Mouse (Mus musculus) forebrain, embryonic 13.5 days (tissue): Measurements from ENCODE around the gene Srsf10. TPM values are rescaled to one million over a fixed set of nuclear protein-coding genes. Genes with fewer than 3 reads are reported as not detected.

Experiments
- ATAC-seq: fragments of 200-750 bp; cut with Nextera tagmentation; 2 replicates; pipeline ENCODE4 v1.8.0; 2017
- H3K27ac ChIP-seq: fragments of 300-500 bp; sonication (generic); 2 replicates; pipeline ENCODE4 v1.5.1; 2015; ENCODE audit warnings: inconsistent platforms, mild to moderate bottlenecking, moderate library complexity
- H3K27me3 ChIP-seq: fragments of 300-500 bp; sonication (generic); 2 replicates; pipeline ENCODE4 v1.6.1; 2015; ENCODE audit warnings: mild to moderate bottlenecking, inconsistent platforms
- H3K36me3 ChIP-seq: fragments of 300-500 bp; sonication (generic); 2 replicates; pipeline ENCODE4 v1.6.1; 2015; ENCODE audit warnings: mild to moderate bottlenecking, inconsistent platforms; ENCODE audit not compliant: poor library complexity, severe bottlenecking
- H3K4me1 ChIP-seq: fragments of 300-500 bp; sonication (generic); 2 replicates; pipeline ENCODE4 v1.6.1; 2015; ENCODE audit warnings: inconsistent platforms
- H3K4me2 ChIP-seq: fragments of 300-500 bp; sonication (generic); 2 replicates; pipeline ENCODE4 v1.6.1; 2015; ENCODE audit warnings: inconsistent platforms, mild to moderate bottlenecking, moderate library complexity
- H3K4me3 ChIP-seq: fragments of 300-500 bp; sonication (generic); 2 replicates; pipeline ENCODE4 v1.5.1; 2015; ENCODE audit warnings: mild to moderate bottlenecking, inconsistent platforms
- H3K9ac ChIP-seq: fragments of 300-500 bp; sonication (generic); 2 replicates; pipeline ENCODE4 v1.6.1; 2015; ENCODE audit warnings: mild to moderate bottlenecking, inconsistent platforms
- H3K9me3 ChIP-seq: fragments of 300-500 bp; sonication (generic); replicated peaks from 2 replicates; pipeline ENCODE4 v1.6.1; 2016; ENCODE audit warnings: inconsistent platforms
- WGBS: fragments of 180-500 bp; shearing (Covaris S2); methylation state at CpG from one replicate; pipeline ENCODE4 v1.1.7; 2015; 5-methylcytosine and 5-hydroxymethylcytosine counted together
- polyA plus RNA-seq: library from polyadenylated mRNA; unstranded; fragments of >200 nt; fragmentation: Nextera tagmentation; extraction: Ambion mirVana; gene quantifications from 2 replicates; pipeline ENCODE4 v1.2.1, GENCODE M21; 2015

The Srsf10 gene
- polyA plus RNA-seq, 1 experiment from 2014 or later = 341 TPM

DNA sequence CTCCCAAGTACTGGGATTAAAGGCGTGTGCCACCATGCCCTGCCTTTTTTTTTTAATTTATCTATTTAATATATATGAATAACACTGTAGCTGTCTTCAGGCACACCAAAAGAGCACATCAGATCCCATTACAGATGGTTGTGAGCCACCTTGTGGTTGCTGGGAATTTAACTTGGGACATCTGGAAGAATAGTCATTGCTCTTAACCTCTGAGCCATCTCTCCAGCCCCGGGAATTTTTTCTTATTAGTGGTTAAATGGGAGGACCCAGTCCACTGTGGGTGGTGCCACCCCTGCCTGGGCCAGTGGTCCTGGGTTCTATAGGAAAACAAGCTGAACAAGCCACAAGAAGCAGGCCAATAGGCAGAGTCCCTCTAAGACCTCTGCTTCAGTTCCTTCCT is 22.2 kb downstream of the Srsf10 start:
- Histone ChIP-seq H3K9me3 (no peaks in the 10 kb centered on the region), H3K9ac (no peak overlapping the region), H3K27me3 (no peaks in the 10 kb centered on the region), H3K36me3 (no peaks in the 10 kb centered on the region), H3K27ac (no peak overlapping the region), H3K4me3 (no peak overlapping the region), H3K4me1 (peaks cover 32% of the 10 kb centered on the region), H3K4me2 (no peak overlapping the region)
- WGBS = 75% methylated on average over 2 of the region's 2 CpGs
- no peak for ATAC-seq

DNA sequence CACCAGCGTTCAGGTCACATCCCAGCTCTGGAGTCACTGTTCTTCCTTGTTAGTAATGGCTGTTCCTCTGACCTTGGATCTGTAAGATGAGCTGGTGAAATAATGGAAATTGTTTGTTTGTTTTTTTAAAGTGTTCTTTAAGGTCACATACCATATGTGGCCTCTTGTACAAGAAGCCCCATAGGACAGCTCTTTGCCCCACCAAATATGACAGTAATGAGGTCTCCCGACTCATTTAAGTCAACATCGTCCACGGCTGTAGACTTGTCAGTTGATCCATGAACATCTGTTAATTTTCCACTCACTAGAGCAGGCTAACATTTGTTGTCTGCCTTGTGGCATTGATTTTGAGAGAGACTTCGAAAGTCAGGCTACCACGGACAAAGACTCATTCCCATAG is 23.5 kb downstream of the Srsf10 start:
- H3K4me3 ChIP-seq = no peak overlapping the region

DNA sequence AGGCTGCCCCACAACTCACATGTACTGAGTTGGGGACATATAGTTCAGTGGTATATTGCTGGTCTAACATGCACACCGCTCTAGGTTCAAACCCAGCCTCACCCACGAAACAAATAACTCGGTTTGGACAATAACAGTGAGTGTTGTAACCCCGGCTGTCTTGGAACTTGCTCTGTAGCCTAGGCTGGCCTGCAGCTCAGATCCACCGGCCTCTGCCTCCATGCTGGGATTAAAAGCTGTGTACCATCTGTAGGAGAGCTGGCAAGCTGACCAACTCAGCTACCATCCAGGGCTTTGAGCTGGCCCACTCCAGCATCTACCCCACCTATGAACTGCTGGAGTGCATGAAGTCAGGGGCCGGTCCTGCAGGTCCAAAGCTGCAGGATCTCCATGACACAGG is 24.5 kb downstream of the Srsf10 start:
- 93% methylated on average over 6 of the region's 6 CpGs for WGBS
- ATAC-seq = no peak
- peaks cover 21% of the 10 kb centered on the region for H3K4me1 ChIP-seq
- H3K27me3 ChIP-seq = no peaks in the 10 kb centered on the region
- no peak overlapping the region for H3K9ac ChIP-seq
- H3K36me3 ChIP-seq = no peaks in the 10 kb centered on the region
- no peak overlapping the region for H3K27ac ChIP-seq
- no peaks in the 10 kb centered on the region for H3K9me3 ChIP-seq
- no peak overlapping the region for H3K4me3 ChIP-seq
- H3K4me2 ChIP-seq = no peak overlapping the region

More for the DNA sequence above, 23.5 kb downstream of the Srsf10 start:
- Histone ChIP-seq H3K4me2 (no peak overlapping the region), H3K27ac (no peak overlapping the region), H3K27me3 (no peaks in the 10 kb centered on the region), H3K9ac (no peak overlapping the region), H3K36me3 (no peaks in the 10 kb centered on the region), H3K4me1 (peaks cover 31% of the 10 kb centered on the region), H3K9me3 (no peaks in the 10 kb centered on the region)
- WGBS = 82% methylated on average over 6 of the region's 6 CpGs
- no peak for ATAC-seq

GRCm38 (mm10) chr4:135880576-135880975 is 25.0 kb downstream of the Srsf10 start:
- 87% methylated on average over 10 of the region's 10 CpGs for WGBS
- Histone ChIP-seq H3K36me3 (no peaks in the 10 kb centered on the region), H3K4me3 (no peak overlapping the region), H3K9ac (no peak overlapping the region), H3K4me1 (peaks cover 16% of the 10 kb centered on the region), H3K27me3 (no peaks in the 10 kb centered on the region), H3K4me2 (no peak overlapping the region), H3K27ac (no peak overlapping the region), H3K9me3 (no peaks in the 10 kb centered on the region)
- no peak for ATAC-seq

GRCm38 (mm10) chr4:135882023-135882422 is 26.5 kb downstream of the Srsf10 start:
- no peaks in the 10 kb centered on the region for H3K9me3 ChIP-seq
- WGBS = 83% methylated on average over 6 of the region's 6 CpGs
- no peak for ATAC-seq
- H3K27ac ChIP-seq = no peak overlapping the region
- no peaks in the 10 kb centered on the region for H3K27me3 ChIP-seq
- no peaks in the 10 kb centered on the region for H3K36me3 ChIP-seq
- peaks cover 1% of the 10 kb centered on the region for H3K4me1 ChIP-seq
- no peak overlapping the region for H3K4me3 ChIP-seq
- no peak overlapping the region for H3K9ac ChIP-seq
- H3K4me2 ChIP-seq = no peak overlapping the region

DNA sequence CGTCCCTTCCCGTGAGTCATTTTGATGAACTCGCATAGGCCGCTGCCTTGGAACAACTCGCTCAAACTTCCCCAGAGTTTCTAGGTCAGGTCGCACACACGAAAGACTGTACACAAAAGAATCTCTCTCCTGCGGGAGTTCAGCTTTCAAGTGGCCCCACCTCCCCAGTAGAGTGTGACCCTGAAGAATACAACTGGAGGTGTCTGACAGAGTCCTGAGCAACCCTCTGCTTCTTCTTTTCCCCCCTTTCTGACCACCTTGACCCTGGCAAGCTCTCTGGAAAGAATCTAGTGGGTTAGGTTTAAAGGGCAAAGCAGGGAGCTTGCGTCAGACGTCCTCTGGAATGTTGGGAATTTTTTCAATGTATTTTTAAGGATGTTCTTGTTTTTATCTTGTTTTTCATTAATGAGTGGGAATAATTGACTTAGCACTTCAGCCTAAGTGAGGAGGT is 27.9 kb downstream of the Srsf10 start:
- H3K27ac ChIP-seq = no peak overlapping the region
- H3K36me3 ChIP-seq = no peaks in the 10 kb centered on the region
- no peak overlapping the region for H3K9ac ChIP-seq
- H3K9me3 ChIP-seq = no peaks in the 10 kb centered on the region
- 42% methylated on average over 10 of the region's 10 CpGs for WGBS
- H3K27me3 ChIP-seq = no peaks in the 10 kb centered on the region
- no peak overlapping the region for H3K4me3 ChIP-seq
- H3K4me2 ChIP-seq = no peak overlapping the region
- H3K4me1 ChIP-seq = no peaks in the 10 kb centered on the region
- no peak for ATAC-seq

GRCm38 (mm10) chr4:135883881-135884516 is 28.5 kb downstream of the Srsf10 start:
- no peaks in the 10 kb centered on the region for H3K9me3 ChIP-seq
- no peak overlapping the region for H3K4me2 ChIP-seq
- no peak overlapping the region for H3K27ac ChIP-seq
- no peak for ATAC-seq
- H3K4me1 ChIP-seq = no peaks in the 10 kb centered on the region
- no peaks in the 10 kb centered on the region for H3K36me3 ChIP-seq
- 66% methylated on average over 7 of the region's 7 CpGs for WGBS
- H3K4me3 ChIP-seq = no peak overlapping the region
- H3K27me3 ChIP-seq = no peaks in the 10 kb centered on the region
- no peak overlapping the region for H3K9ac ChIP-seq

GRCm38 (mm10) chr4:135884531-135884930 is 29.0 kb downstream of the Srsf10 start:
- 32% methylated on average over 6 of the region's 6 CpGs for WGBS
- H3K36me3 ChIP-seq = no peaks in the 10 kb centered on the region

GRCm38 (mm10) chr4:135885676-135886075 is 30.1 kb downstream of the Srsf10 start:
- 94% methylated on average over 12 of the region's 12 CpGs for WGBS
- Histone ChIP-seq H3K9ac (no peak overlapping the region), H3K4me3 (no peak overlapping the region), H3K36me3 (no peaks in the 10 kb centered on the region), H3K4me2 (no peak overlapping the region), H3K27ac (no peak overlapping the region), H3K4me1 (no peaks in the 10 kb centered on the region), H3K27me3 (no peaks in the 10 kb centered on the region), H3K9me3 (no peaks in the 10 kb centered on the region)
- ATAC-seq = no peak

More at GRCm38 (mm10) chr4:135884531-135884930, 29.0 kb downstream of the Srsf10 start:
- Histone ChIP-seq H3K4me3 (no peak overlapping the region), H3K27ac (no peak overlapping the region), H3K4me2 (no peak overlapping the region), H3K4me1 (no peaks in the 10 kb centered on the region), H3K27me3 (no peaks in the 10 kb centered on the region), H3K9me3 (no peaks in the 10 kb centered on the region), H3K9ac (no peak overlapping the region)
- ATAC-seq = no peak

GRCm38 (mm10) chr4:135886184-135886583 is 30.6 kb downstream of the Srsf10 start:
- H3K27ac ChIP-seq = no peak overlapping the region
- H3K4me2 ChIP-seq = no peak overlapping the region
- H3K4me3 ChIP-seq = no peak overlapping the region
- 92% methylated on average over 4 of the region's 4 CpGs for WGBS
- H3K27me3 ChIP-seq = no peaks in the 10 kb centered on the region
- no peaks in the 10 kb centered on the region for H3K4me1 ChIP-seq
- H3K36me3 ChIP-seq = no peaks in the 10 kb centered on the region
- no peak overlapping the region for H3K9ac ChIP-seq
- no peak for ATAC-seq
- no peaks in the 10 kb centered on the region for H3K9me3 ChIP-seq

DNA sequence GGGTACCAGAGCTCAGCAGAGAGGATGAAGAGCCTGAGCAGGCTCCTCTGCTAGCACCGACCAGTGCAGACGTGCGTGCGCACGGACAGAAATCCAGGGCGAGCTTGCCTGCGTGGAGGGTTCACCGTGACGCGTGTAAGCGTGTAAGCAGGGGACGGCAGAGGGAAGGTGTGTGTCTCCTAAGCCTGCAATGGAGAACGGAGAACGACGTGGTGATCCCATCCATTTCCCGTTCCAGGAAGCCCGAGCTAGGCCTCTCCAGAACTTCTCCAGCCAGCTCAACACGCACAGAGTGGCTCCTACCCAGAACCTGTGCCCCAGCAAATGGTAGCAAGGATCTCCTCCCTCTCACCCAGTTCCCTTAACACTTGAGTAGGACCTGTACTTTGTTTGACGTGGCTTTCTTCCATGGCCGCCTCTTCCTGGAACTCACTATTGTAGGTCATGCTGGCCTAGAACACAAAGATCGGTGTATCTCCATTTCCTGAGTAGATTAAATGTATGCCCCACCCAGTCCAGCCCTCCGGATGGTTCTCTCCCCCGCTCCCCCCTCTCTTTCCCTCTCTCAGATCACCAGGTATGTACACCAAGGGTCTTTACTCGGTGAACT is 33.0 kb downstream of the Srsf10 start:
- H3K9ac ChIP-seq = no peak overlapping the region
- no peak for ATAC-seq
- no peaks in the 10 kb centered on the region for H3K36me3 ChIP-seq
- no peak overlapping the region for H3K4me3 ChIP-seq
- no peaks in the 10 kb centered on the region for H3K4me1 ChIP-seq
- H3K27ac ChIP-seq = no peak overlapping the region
- no peaks in the 10 kb centered on the region for H3K27me3 ChIP-seq
- H3K9me3 ChIP-seq = no peaks in the 10 kb centered on the region
- WGBS = 95% methylated on average over 24 of the region's 24 CpGs
- H3K4me2 ChIP-seq = no peak overlapping the region

GRCm38 (mm10) chr4:135889146-135889883 is 33.8 kb downstream of the Srsf10 start:
- WGBS = 81% methylated on average over 7 of the region's 7 CpGs
- H3K27me3 ChIP-seq = no peaks in the 10 kb centered on the region
- no peak overlapping the region for H3K27ac ChIP-seq
- H3K36me3 ChIP-seq = no peaks in the 10 kb centered on the region
- no peak overlapping the region for H3K4me2 ChIP-seq
- ATAC-seq = no peak
- no peak overlapping the region for H3K9ac ChIP-seq
- no peak overlapping the region for H3K4me3 ChIP-seq
- H3K4me1 ChIP-seq = no peaks in the 10 kb centered on the region
- no peaks in the 10 kb centered on the region for H3K9me3 ChIP-seq
